Mouse (Mus musculus): ENCODE data around the gene Idh3a.
"Not testable (repeated sequence)": the region's sequence is repeated elsewhere in the genome, so short reads cannot be mapped to it uniquely, and the experiment has no call there.

The Idh3a gene

GRCm38 (mm10) chr9:54585839-54586198, 315 bp upstream of the Idh3a start:
- DNase-seq (ENCODE audit: extremely low read depth, insufficient read length, low spot score): no peak

- no peak for DNase-seq (ENCODE audit: extremely low read depth, insufficient read length, low spot score)
These were observed 1.7 kb downstream of the Idh3a start for GRCm38 (mm10) chr9:54587863-54588262.

GRCm38 (mm10) chr9:54593652-54594051, 7.5 kb downstream of the Idh3a start:
- not testable (repeated sequence) for DNase-seq (ENCODE audit: extremely low read depth, insufficient read length, low spot score)

DNA sequence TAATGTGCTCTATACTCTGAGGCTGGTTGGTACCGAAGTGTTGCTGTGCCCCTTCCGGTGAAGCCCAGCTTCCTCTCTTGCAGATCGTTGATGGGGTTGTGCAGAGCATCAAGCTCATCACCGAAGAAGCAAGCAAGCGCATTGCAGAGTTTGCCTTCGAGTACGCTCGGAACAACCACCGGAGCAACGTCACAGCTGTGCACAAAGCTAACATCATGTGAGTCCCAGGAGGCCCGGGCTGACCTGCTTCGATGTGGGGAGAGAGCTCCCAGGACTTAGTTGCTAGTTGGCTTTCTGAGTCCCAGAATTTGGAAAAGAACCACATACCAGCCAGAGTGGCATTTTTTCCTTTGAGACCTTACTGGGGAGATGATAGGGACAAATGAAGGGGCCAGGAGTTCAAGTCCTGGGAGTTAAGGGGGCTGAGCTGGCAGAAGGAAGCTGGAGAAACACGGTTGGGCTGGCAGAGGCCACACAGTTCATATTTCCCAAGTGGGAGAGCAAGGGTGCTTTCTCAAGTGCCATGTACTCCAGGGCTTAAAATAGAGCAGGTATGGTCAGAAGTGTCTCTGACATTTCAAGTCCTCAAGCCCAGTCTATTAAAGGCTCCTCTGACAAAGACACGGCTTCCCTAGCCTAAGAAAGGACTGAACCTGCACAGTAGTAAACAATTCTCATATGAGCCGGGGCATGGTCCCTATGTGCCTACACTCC, 10.8 kb downstream of the Idh3a start:
- no peak for DNase-seq (ENCODE audit: extremely low read depth, insufficient read length, low spot score)

DNA sequence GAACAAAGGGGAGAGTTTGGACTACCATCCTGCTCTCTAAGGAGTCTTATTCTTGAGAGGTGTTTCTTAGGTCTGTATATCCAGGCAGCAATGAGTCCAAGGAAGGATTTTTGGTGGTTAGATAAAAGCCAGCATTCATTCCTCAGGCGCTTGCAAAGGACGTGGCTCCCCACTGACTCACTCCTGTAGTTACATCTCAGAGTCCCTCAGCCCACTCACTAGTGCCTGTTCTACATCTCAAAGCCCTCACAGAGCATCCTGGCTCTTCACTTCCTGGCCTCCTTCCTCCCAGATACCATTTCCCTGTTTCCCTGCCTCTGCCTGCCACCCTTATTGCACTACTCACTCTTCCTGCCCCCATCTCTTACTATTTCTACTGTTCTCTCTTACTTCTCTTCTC, 16.3 kb downstream of the Idh3a start:
- DNase-seq (ENCODE audit: extremely low read depth, insufficient read length, low spot score): no peak

- DNase-seq (ENCODE audit: extremely low read depth, insufficient read length, low spot score): no peak
These were observed 16.8 kb downstream of the Idh3a start for GRCm38 (mm10) chr9:54602916-54603315.

- no peak for DNase-seq (ENCODE audit: extremely low read depth, insufficient read length, low spot score)
These were observed 18.1 kb downstream of the Idh3a start for GRCm38 (mm10) chr9:54604131-54604654.

- no peak for DNase-seq (ENCODE audit: extremely low read depth, insufficient read length, low spot score)
These were observed 18.8 kb downstream of the Idh3a start for GRCm38 (mm10) chr9:54604886-54605285.

DNA sequence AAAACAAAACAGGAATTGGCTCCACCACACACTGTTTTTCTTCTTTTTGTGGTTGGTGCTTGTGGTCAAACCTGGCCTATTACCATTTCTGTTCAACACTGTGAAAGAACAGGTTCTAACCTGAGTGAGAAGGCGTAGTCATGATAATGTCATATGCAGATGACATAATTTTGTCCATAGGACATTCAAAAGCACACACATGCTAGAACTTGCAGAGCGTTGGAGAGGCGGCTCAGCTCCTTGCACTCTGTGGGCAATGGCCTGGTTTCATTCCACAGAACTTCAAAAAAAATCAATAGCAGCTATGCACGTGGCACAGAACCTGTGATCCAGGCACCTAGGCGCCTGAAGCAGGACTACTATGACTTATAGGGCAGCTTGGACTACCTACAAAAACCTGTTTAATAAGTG, 26.7 kb downstream of the Idh3a start:
- no peak for DNase-seq (ENCODE audit: extremely low read depth, insufficient read length, low spot score)

- no peak for DNase-seq (ENCODE audit: extremely low read depth, insufficient read length, low spot score)
These were observed 28.2 kb downstream of the Idh3a start for GRCm38 (mm10) chr9:54614182-54614850.

GRCm38 (mm10) chr9:54627240-54627639, 41.1 kb downstream of the Idh3a start:
- no peak for DNase-seq (ENCODE audit: extremely low read depth, insufficient read length, low spot score)

DNA sequence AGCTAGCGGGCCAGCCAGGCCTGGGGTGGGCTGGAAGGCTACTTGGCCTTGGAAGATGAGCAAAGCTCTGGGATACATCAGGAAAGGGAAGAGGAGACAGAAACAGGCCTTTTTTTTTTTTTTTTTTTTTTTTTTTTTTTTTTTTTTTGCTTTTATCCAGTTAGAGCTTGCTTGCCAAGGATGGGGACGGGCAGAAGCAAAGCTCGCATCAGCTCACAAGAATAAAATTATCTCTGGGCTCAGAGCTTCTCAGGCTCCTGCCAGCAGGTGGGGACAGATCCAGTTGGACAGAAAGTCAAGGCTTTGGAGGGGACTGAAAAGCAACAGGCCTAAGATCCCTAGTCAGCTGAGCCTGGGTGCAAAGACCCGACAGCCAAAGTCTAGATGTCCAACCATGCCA, 42.6 kb downstream of the Idh3a start:
- no peak for DNase-seq (ENCODE audit: extremely low read depth, insufficient read length, low spot score)

GRCm38 (mm10) chr9:54629613-54630261, 43.6 kb downstream of the Idh3a start:
- no peak for DNase-seq (ENCODE audit: extremely low read depth, insufficient read length, low spot score)

- no peak for DNase-seq (ENCODE audit: extremely low read depth, insufficient read length, low spot score)
These were observed 44.8 kb downstream of the Idh3a start for GRCm38 (mm10) chr9:54630905-54631304.

DNA sequence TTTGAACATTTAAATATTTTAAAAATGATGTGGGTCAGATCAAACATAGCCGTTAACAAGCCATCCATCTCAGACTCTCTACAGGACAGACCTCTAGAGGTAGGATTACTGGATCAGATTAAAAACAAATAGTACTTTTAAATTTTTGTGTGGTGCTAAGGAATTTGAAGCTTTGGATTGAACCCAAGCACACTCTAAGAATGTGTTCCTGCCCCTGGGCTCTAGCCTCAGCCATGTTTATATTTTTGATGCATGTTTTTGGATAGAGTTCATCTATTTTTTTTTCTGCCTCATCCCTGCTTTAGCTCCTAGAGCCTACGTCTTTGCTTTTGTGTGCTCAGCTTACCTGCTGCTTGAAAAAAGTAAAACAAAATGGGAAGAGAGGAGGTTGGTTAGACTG, 47.3 kb downstream of the Idh3a start:
- DNase-seq (ENCODE audit: extremely low read depth, insufficient read length, low spot score): no peak

GRCm38 (mm10) chr9:54637510-54638314, 51.6 kb downstream of the Idh3a start:
- no peak for DNase-seq (ENCODE audit: extremely low read depth, insufficient read length, low spot score)

DNA sequence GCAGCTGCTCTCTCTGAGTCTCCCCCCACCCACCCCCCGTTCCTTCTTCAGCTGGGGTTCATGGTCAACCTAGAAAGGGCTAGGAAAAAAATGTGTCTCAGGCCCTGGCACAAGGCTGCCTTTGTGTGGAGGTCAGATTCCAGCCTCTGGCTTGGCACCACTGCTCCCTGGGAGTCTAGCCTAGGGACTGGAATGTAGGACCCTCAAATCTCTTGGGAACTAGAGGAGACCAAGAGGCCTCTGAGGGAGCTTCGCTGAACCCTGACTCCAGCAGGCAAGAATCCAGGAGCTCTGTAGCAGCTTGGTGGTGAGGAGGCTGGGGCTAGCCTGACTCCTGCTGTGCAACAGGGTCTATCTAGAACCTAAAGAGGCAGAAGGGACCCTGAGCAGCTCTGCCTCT, 53.1 kb downstream of the Idh3a start:
- DNase-seq (ENCODE audit: extremely low read depth, insufficient read length, low spot score): peak; percentile 37

- no peak for DNase-seq (ENCODE audit: extremely low read depth, insufficient read length, low spot score)
These were observed 55.4 kb downstream of the Idh3a start for GRCm38 (mm10) chr9:54641548-54641947.

- no peak for DNase-seq (ENCODE audit: extremely low read depth, insufficient read length, low spot score)
These were observed 56.0 kb downstream of the Idh3a start for GRCm38 (mm10) chr9:54642149-54642548.

GRCm38 (mm10) chr9:54642556-54642955, 56.4 kb downstream of the Idh3a start:
- no peak for DNase-seq (ENCODE audit: extremely low read depth, insufficient read length, low spot score)

DNA sequence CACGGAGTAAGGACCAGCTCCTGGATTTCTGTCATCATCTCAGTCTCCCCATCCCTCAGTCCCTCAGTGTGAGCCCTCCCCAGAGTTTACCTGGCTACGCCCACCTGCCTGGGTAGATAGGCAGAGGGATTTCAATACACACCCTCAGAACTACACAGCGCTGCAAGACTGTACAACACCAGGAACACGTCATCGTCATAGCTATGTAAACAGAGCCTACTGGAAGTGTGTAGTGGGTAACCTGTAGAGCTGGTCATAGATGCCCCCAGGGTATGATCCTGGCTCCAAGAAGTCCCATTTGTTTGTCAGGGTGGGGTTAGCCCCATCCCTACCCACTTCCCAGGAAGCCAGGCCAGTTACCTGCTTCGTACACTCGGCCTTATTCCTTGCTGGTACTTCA, 57.0 kb downstream of the Idh3a start:
- no peak for DNase-seq (ENCODE audit: extremely low read depth, insufficient read length, low spot score)

All from 3134 (cell line).